Mouse (Mus musculus) embryonic facial prominence, embryonic 11.5 days (tissue): Measurements from ENCODE around the gene Vmn1r139. TPM values are rescaled to one million over a fixed set of nuclear protein-coding genes. Genes with fewer than 3 reads are reported as not detected.
"Not testable (repeated sequence)": the region's sequence is repeated elsewhere in the genome, so short reads cannot be mapped to it uniquely, and the experiment has no call there.

Source experiments
- ATAC-seq: fragments of 200-750 bp; cut with Nextera tagmentation; replicated peaks from 2 replicates; pipeline ENCODE4 v1.8.0; 2017; ENCODE audit warnings: low read depth; ENCODE audit not compliant: insufficient number of reproducible peaks, low FRiP score, low TSS enrichment
- DNase-seq: peaks from one replicate; pipeline ENCODE4 v3.0.0-alpha.2; 2015; ENCODE audit warnings: low spot score
- H3K27ac ChIP-seq: fragments of 300-500 bp; sonication (generic); replicated peaks from 2 replicates; pipeline ENCODE4 v1.5.1; 2014; ENCODE audit warnings: mild to moderate bottlenecking, low read depth, low read length, control low read depth
- H3K27me3 ChIP-seq: fragments of 300-500 bp; sonication (generic); 2 replicates; pipeline ENCODE4 v1.6.1; 2014; ENCODE audit warnings: mild to moderate bottlenecking, low read length, moderate library complexity, mixed read lengths; ENCODE audit not compliant: control insufficient read depth, insufficient read depth
- H3K36me3 ChIP-seq: fragments of 300-500 bp; sonication (generic); replicated peaks from 2 replicates; pipeline ENCODE4 v1.6.1; 2014; ENCODE audit warnings: low read depth, mild to moderate bottlenecking, low read length, moderate library complexity, mixed read lengths; ENCODE audit not compliant: control insufficient read depth, insufficient read depth
- H3K4me1 ChIP-seq: fragments of 300-500 bp; sonication (generic); 2 replicates; pipeline ENCODE4 v1.6.1; 2014; ENCODE audit warnings: low read length, mixed read lengths; ENCODE audit not compliant: control insufficient read depth, insufficient read depth
- H3K4me2 ChIP-seq: fragments of 300-500 bp; sonication (generic); 2 replicates; pipeline ENCODE4 v1.6.1; 2014; ENCODE audit warnings: low read depth, mild to moderate bottlenecking, control low read depth, low read length, moderate library complexity
- H3K4me3 ChIP-seq: fragments of 300-500 bp; sonication (generic); 2 replicates; pipeline ENCODE4 v1.5.1; 2014; ENCODE audit warnings: low read depth, low read length, control low read depth
- H3K9ac ChIP-seq: fragments of 300-500 bp; sonication (generic); replicated peaks from 2 replicates; pipeline ENCODE4 v1.6.1; 2014; ENCODE audit warnings: mild to moderate bottlenecking, control low read depth, low read length
- H3K9me3 ChIP-seq: fragments of 300-500 bp; sonication (generic); replicated peaks from 2 replicates; pipeline ENCODE4 v1.6.1; 2016; ENCODE audit warnings: mild to moderate bottlenecking, low read length, inconsistent platforms, mixed read lengths; ENCODE audit not compliant: control insufficient read depth
- WGBS: fragments of 180-500 bp; shearing (Covaris S2); extraction: QIAGEN DNeasy Blood & Tissue Kit; methylation state at CpG from one replicate; pipeline ENCODE4 v1.1.7; 2014; 5-methylcytosine and 5-hydroxymethylcytosine counted together
- polyA plus RNA-seq: library from polyadenylated mRNA; unstranded; fragments of >200 nt; fragmentation: Nextera tagmentation; extraction: Ambion mirVana; gene quantifications from 2 replicates; pipeline ENCODE4 v1.2.1, GENCODE M21; 2014

The Vmn1r139 gene
- not detected in 2 replicates for polyA plus RNA-seq

DNA sequence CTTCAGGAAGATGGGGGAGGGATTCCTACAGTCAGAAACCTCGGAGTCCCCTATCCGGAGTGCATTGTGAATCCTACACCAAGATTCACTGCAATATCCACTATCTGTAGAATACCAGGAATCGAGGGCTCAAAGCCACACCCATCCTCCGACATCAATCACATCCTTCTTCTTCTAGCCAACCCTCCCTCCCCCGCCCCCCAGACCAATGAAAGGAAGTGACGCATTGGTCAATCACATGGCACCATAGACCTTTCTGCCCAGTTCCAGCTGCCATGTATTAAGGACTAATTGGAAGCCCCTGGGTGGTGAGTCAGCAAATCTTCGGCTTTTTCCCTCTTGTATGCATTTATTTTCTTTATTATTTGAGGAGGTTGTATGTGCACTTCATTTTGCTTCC lies at the start of gene Vmn1r139:
Gene Vmn1r139, plus strand, starts transcription at position 301 of the 400 bp plus-strand sequence.
- DNase-seq, H3K9ac ChIP-seq, H3K27me3 ChIP-seq, H3K4me1 ChIP-seq, ATAC-seq, H3K9me3 ChIP-seq, H3K4me3 ChIP-seq, H3K4me2 ChIP-seq, H3K27ac ChIP-seq, H3K36me3 ChIP-seq: not testable (repeated sequence)
- WGBS: no CpG with 5 or more reads among the region's 7 CpGs

DNA sequence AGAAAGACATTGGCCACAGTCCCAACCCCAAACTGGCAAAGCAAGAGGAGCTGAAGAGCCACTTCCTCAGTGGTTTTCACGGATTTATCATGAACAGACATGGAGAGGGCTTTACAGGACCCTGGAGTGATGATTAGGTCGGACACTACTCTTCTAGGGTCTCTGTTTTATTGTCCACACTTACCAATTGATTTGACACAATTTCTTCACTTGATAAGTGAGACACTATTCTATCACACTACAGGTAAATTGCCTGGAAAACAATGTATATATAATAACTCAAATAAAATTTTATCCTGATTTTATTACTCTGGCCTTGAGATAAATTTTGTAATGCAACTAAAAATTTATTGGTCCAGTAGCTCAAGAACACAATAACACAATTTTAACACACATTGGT lies 40.1 kb upstream of the Vmn1r139 start, which contains the start of gene Vmn1r138:
Gene Vmn1r138, minus strand, starts transcription at position 101 of the 400 bp plus-strand sequence.
- WGBS: no CpG with 5 or more reads among the region's 2 CpGs
- not testable (repeated sequence) for H3K9ac ChIP-seq, ATAC-seq, H3K27ac ChIP-seq, H3K36me3 ChIP-seq, DNase-seq, H3K4me2 ChIP-seq, H3K27me3 ChIP-seq, H3K4me1 ChIP-seq, H3K4me3 ChIP-seq, H3K9me3 ChIP-seq

GRCm38 (mm10) chr7:22056205-22056604 lies 12.7 kb upstream of the Vmn1r139 start, which contains the start of gene Gm6176:
TSS of gene Gm6176 (minus strand) at chr7:22056305.
- H3K36me3 ChIP-seq, H3K27me3 ChIP-seq, H3K9ac ChIP-seq, H3K4me2 ChIP-seq, H3K4me3 ChIP-seq, H3K4me1 ChIP-seq, H3K9me3 ChIP-seq, H3K27ac ChIP-seq, DNase-seq, ATAC-seq: not testable (repeated sequence)
- WGBS: no CpG with 5 or more reads among the region's 1 CpGs

GRCm38 (mm10) chr7:22118145-22118544 lies 49.3 kb downstream of the Vmn1r139 start, which contains the start of gene Gm16451:
TSS of gene Gm16451 (minus strand) at chr7:22118245.
- no CpG with 5 or more reads among the region's 2 CpGs for WGBS
- not testable (repeated sequence) for ATAC-seq, H3K27ac ChIP-seq, H3K4me2 ChIP-seq, H3K4me1 ChIP-seq, H3K36me3 ChIP-seq, H3K9me3 ChIP-seq, H3K9ac ChIP-seq, DNase-seq, H3K4me3 ChIP-seq, H3K27me3 ChIP-seq

DNA sequence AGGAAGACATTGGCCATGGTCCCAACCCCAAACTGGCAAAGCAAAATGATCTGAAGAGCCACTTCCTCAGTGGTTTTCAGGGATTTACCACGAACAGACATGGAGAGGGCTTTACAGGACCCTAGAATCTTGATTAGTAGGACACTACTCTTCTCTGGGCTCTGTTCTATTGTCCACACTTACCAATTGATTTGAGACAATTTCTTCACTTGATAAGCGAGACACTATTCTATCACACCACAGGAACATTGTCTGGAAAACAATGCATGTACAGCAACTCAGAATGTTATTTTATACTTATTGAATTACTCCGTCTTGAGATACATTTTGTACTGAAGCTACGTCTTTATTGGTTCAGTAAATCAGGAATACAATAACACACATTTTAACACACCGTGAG lies 65.8 kb downstream of the Vmn1r139 start, which contains the start of gene Gm10666:
Gene Gm10666, minus strand, starts transcription at position 101 of the 400 bp plus-strand sequence.
- H3K9ac ChIP-seq, H3K36me3 ChIP-seq, H3K4me1 ChIP-seq, H3K27me3 ChIP-seq, DNase-seq, H3K4me2 ChIP-seq, H3K9me3 ChIP-seq, H3K4me3 ChIP-seq, ATAC-seq, H3K27ac ChIP-seq: not testable (repeated sequence)
- no CpG with 5 or more reads among the region's 5 CpGs for WGBS

Other genes starting within 250 kb of the Vmn1r139 start
- gene Vmn1r135, start 236.7 kb upstream of the Vmn1r139 start, polyA plus RNA-seq: not detected in 2 replicates
- gene Gm5725, start 224.8 kb upstream of the Vmn1r139 start, polyA plus RNA-seq: not detected in 2 replicates
- not detected in 2 replicates for gene Gm5891, start 147.8 kb upstream of the Vmn1r139 start, polyA plus RNA-seq
- not detected in 2 replicates for gene Vmn1r137, start 74.5 kb upstream of the Vmn1r139 start, polyA plus RNA-seq
- gene Vmn1r138, start 40.2 kb upstream of the Vmn1r139 start, polyA plus RNA-seq: not detected in 2 replicates
- gene Gm6176, start 12.8 kb upstream of the Vmn1r139 start, polyA plus RNA-seq: not detected in 2 replicates
- not detected in 2 replicates for gene Gm16451, start 49.2 kb downstream of the Vmn1r139 start, polyA plus RNA-seq
- gene Gm10666, start 65.7 kb downstream of the Vmn1r139 start, polyA plus RNA-seq: not detected in 2 replicates
- not detected in 2 replicates for gene Vmn1r142, start 95.0 kb downstream of the Vmn1r139 start, polyA plus RNA-seq
- not detected in 2 replicates for gene Vmn1r143, start 120.3 kb downstream of the Vmn1r139 start, polyA plus RNA-seq
- gene Gm8653, start 132.2 kb downstream of the Vmn1r139 start, polyA plus RNA-seq: not detected in 2 replicates
- gene Gm8453, start 160.4 kb downstream of the Vmn1r139 start, polyA plus RNA-seq: not detected in 2 replicates